Mouse (Mus musculus) liver, embryonic 16.5 days (tissue): ENCODE data around the gene Metrnl. TPM values are rescaled to one million over a fixed set of nuclear protein-coding genes. Genes with fewer than 3 reads are reported as not detected.

Experiments
- ATAC-seq: fragments of 200-750 bp; cut with Nextera tagmentation; 2 replicates; pipeline ENCODE4 v1.8.0; 2017; ENCODE audit warnings: low read depth, mild to moderate bottlenecking, moderate number of reproducible peaks, moderate library complexity
- H3K27ac ChIP-seq: fragments of 300-500 bp; sonication (generic); 2 replicates; pipeline ENCODE4 v1.5.1; 2014; ENCODE audit warnings: mild to moderate bottlenecking, low read length
- H3K27me3 ChIP-seq: fragments of 300-500 bp; sonication (generic); 2 replicates; pipeline ENCODE4 v1.6.1; 2014; ENCODE audit warnings: low read depth, low read length, mixed read lengths; ENCODE audit not compliant: control insufficient read depth, insufficient read depth
- H3K36me3 ChIP-seq: fragments of 300-500 bp; sonication (generic); 2 replicates; pipeline ENCODE4 v1.6.1; 2014; ENCODE audit warnings: mild to moderate bottlenecking; ENCODE audit not compliant: control insufficient read depth, insufficient read depth
- H3K4me1 ChIP-seq: fragments of 300-500 bp; sonication (generic); 2 replicates; pipeline ENCODE4 v1.6.1; 2014; ENCODE audit warnings: low read depth, low read length, mixed read lengths; ENCODE audit not compliant: control insufficient read depth
- H3K4me2 ChIP-seq: fragments of 300-500 bp; sonication (generic); 2 replicates; pipeline ENCODE4 v1.6.1; 2014; ENCODE audit warnings: low read depth, low read length, mixed read lengths
- H3K4me3 ChIP-seq: fragments of 300-500 bp; sonication (generic); 2 replicates; pipeline ENCODE4 v1.5.1; 2014; ENCODE audit warnings: low read depth, mild to moderate bottlenecking, low read length
- H3K9ac ChIP-seq: fragments of 300-500 bp; sonication (generic); 2 replicates; pipeline ENCODE4 v1.6.1; 2014; ENCODE audit warnings: low read depth, low read length
- H3K9me3 ChIP-seq: fragments of 300-500 bp; sonication (generic); replicated peaks from 2 replicates; pipeline ENCODE4 v1.6.1; 2016; ENCODE audit warnings: low read length; ENCODE audit not compliant: control insufficient read depth
- WGBS: fragments of 180-500 bp; shearing (Covaris S2); extraction: QIAGEN DNeasy Blood & Tissue Kit; methylation state at CpG from one replicate; pipeline ENCODE4 v1.1.7; 2014; ENCODE audit not compliant: insufficient replicate concordance; 5-methylcytosine and 5-hydroxymethylcytosine counted together
- polyA plus RNA-seq: library from polyadenylated mRNA; unstranded; fragments of >200 nt; fragmentation: Nextera tagmentation; extraction: Ambion mirVana; gene quantifications from 2 replicates; pipeline ENCODE4 v1.2.1, GENCODE M21; 2015

Metrnl gene
- polyA plus RNA-seq = 4.1 and 4.2 TPM in 2 replicates

DNA sequence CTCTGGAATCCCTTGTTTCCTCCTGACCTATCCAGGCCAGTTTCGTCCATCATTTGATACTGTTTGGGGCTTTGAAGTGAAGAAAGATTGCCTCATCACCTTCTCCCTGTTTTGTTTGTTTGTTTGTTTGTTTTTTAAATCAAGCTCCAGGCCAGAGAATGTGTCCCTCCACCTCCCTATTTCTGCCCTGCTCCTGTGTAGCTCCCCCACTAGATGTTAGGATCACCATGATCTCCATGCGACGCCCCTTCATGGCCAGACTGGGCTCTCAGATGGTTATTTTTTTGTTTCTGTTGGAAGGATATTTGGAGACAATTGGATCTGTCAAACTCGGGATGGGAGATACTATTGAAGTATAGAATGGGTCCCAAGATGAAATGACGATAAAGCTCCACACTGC, at the start of gene Metrnl:
Metrnl (plus strand) TSS at position 301 of the 400 bp plus-strand sequence.
- WGBS = 68% methylated on average over 5 of the region's 5 CpGs
- Histone ChIP-seq H3K4me1 (peaks cover 2% of the 10 kb centered on the region; the same call in 1 of the 2 replicates), H3K27ac (no peak within 1 kb of the TSS), H3K4me3 (peak within 1 kb of the TSS; percentile 64), H3K27me3 (peaks cover 26% of the 10 kb centered on the region), H3K36me3 (no peaks in the 10 kb centered on the region), H3K4me2 (peak within 1 kb of the TSS; percentile 69), H3K9me3 (no peaks in the 10 kb centered on the region), H3K9ac (peak within 1 kb of the TSS; percentile 45)
- ATAC-seq = no peak

- Histone ChIP-seq H3K27me3 (no peaks in the 10 kb centered on the region), H3K9me3 (no peaks in the 10 kb centered on the region), H3K4me3 (no peak overlapping the region), H3K9ac (no peak overlapping the region), H3K4me2 (no peak overlapping the region), H3K27ac (no peak overlapping the region), H3K4me1 (no peaks in the 10 kb centered on the region), H3K36me3 (no peaks in the 10 kb centered on the region)
- 75% methylated on average over 9 of the region's 9 CpGs for WGBS
- no peak for ATAC-seq
Observed at GRCm38 (mm10) chr11:121651556-121651955, 49.8 kb upstream of the Metrnl start.

DNA sequence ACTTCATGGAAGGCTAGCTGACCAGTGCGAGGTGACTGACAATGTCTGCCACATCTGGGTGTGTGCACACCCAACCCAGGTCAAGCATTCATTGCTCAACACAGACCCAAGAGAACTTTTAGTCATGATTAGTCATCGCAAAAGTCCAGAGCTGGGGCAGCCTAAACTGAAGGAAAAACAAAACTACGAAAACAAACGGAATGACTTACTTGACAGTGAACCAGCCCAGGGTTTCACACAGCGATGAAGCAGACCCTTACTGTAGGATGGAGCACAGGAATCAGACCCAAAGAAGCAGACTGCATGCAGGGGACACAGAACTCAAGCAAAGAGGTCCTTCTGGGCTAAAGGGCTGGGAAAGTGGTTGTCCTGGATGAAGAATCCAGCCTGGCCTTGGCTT, 49.4 kb upstream of the Metrnl start:
- H3K27ac ChIP-seq = no peak overlapping the region
- H3K4me2 ChIP-seq = no peak overlapping the region
- H3K4me1 ChIP-seq = no peaks in the 10 kb centered on the region
- no peaks in the 10 kb centered on the region for H3K27me3 ChIP-seq
- no peak overlapping the region for H3K4me3 ChIP-seq
- H3K9me3 ChIP-seq = no peaks in the 10 kb centered on the region
- WGBS = 83% methylated on average over 5 of the region's 5 CpGs
- ATAC-seq = no peak
- no peak overlapping the region for H3K9ac ChIP-seq
- no peaks in the 10 kb centered on the region for H3K36me3 ChIP-seq

DNA sequence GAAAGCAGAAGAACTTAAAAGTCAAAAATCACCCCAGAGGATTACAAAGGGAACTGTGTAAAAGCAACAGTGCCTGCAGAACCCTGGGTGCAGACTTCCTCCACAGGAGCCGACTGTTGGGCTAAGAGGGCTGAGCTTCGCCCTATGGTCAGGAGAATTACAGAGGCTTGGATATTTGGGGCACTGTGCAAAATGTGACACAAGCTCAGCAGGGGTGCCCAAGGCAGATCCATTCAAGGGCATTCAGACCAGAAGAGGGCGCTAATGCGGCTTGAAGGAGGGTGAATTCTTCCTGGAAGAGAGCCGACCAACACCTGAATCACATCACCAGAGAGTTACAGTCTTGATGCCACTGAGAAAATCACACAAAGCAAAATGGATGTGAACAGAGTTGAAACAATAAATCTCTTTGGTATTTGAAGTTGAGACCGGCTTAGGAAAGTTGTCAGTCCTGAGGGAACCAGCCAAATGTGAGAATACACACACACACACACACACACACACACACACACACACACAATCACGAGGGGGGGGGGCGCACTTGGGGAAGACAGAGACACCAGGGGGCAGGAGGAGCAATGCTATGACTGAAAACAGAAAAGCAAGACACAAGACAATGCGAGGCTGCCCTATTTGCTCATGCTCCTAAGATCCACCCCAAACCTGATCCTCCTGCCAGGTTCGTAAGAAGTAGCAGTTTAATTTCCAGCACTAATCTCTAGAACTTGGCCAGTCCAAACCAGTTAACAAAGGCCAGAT, 48.6 kb upstream of the Metrnl start:
- Histone ChIP-seq H3K27me3 (no peaks in the 10 kb centered on the region), H3K36me3 (no peaks in the 10 kb centered on the region), H3K9ac (no peak overlapping the region), H3K27ac (no peak overlapping the region), H3K4me1 (no peaks in the 10 kb centered on the region), H3K4me3 (no peak overlapping the region), H3K9me3 (no peaks in the 10 kb centered on the region), H3K4me2 (no peak overlapping the region)
- ATAC-seq = no peak
- 47% methylated on average over 10 of the region's 10 CpGs for whole genome bisulfite sequencing

DNA sequence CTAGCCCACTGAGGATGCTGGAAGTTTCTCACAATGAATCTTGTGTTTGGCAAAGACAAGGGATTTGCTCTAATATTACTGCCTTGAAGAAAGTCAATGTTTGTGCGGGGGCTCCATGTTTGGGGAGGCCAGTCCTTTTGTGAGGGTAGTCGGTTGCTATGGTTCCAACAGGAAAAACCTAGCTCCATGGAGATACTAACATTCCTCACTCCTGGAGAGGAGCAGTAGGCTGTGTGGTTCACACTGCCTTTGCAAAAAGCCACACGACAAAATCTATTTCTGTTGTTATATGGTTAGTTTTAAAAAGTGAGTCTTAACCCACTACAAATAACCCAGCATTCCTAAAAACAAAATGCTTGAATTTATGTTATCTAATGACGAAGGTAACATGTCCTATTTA, 47.7 kb upstream of the Metrnl start:
- H3K9me3 ChIP-seq = no peaks in the 10 kb centered on the region
- no peak overlapping the region for H3K4me2 ChIP-seq
- H3K9ac ChIP-seq = no peak overlapping the region
- no peak overlapping the region for H3K27ac ChIP-seq
- no peaks in the 10 kb centered on the region for H3K27me3 ChIP-seq
- H3K4me3 ChIP-seq = no peak overlapping the region
- WGBS = 70% methylated on average over 4 of the region's 4 CpGs
- no peaks in the 10 kb centered on the region for H3K36me3 ChIP-seq
- no peak for ATAC-seq
- H3K4me1 ChIP-seq = no peaks in the 10 kb centered on the region

DNA sequence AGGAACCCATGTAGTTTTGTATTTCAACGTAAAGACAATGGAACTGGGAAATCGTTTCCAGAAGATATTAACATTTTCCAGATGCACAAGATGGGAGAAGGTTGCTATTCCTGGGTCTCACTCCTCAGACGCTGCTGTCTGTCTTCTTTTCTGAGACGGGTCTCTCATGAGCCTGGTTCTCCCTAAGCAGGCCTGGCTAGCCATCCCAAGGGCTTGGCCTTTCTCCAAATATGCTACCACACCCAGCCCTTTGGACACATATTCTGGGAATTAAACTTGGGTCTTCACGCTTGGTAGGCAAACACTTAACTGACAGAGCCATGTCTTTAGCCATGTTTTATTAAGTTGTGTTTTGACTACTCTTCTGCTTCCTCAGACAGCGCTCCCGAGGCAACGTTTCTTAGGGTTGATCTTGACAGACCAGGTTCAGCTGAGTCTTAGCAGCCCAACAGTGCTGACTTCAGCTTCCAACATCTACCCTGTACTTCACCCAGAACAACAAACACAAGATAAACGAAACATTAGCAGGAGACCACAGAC, 46.9 kb upstream of the Metrnl start:
- no peaks in the 10 kb centered on the region for H3K36me3 ChIP-seq
- no peak for ATAC-seq
- H3K9me3 ChIP-seq = no peaks in the 10 kb centered on the region
- H3K9ac ChIP-seq = no peak overlapping the region
- H3K4me2 ChIP-seq = no peak overlapping the region
- H3K27me3 ChIP-seq = no peaks in the 10 kb centered on the region
- H3K27ac ChIP-seq = no peak overlapping the region
- H3K4me3 ChIP-seq = no peak overlapping the region
- 71% methylated on average over 9 of the region's 9 CpGs for WGBS
- H3K4me1 ChIP-seq = no peaks in the 10 kb centered on the region

GRCm38 (mm10) chr11:121655166-121655806, 46.1 kb upstream of the Metrnl start:
- no peaks in the 10 kb centered on the region for H3K4me1 ChIP-seq
- WGBS = 33% methylated on average over 6 of the region's 6 CpGs

GRCm38 (mm10) chr11:121655807-121656511, 45.4 kb upstream of the Metrnl start:
- H3K27ac ChIP-seq = no peak overlapping the region

More at GRCm38 (mm10) chr11:121655166-121655806, 46.1 kb upstream of the Metrnl start:
- no peak overlapping the region for H3K27ac ChIP-seq
- no peaks in the 10 kb centered on the region for H3K9me3 ChIP-seq
- H3K36me3 ChIP-seq = no peaks in the 10 kb centered on the region
- ATAC-seq = no peak
- H3K27me3 ChIP-seq = no peaks in the 10 kb centered on the region
- no peak overlapping the region for H3K4me3 ChIP-seq
- no peak overlapping the region for H3K9ac ChIP-seq
- H3K4me2 ChIP-seq = no peak overlapping the region

More at GRCm38 (mm10) chr11:121655807-121656511, 45.4 kb upstream of the Metrnl start:
- H3K4me1 ChIP-seq = no peaks in the 10 kb centered on the region
- H3K36me3 ChIP-seq = no peaks in the 10 kb centered on the region
- H3K27me3 ChIP-seq = no peaks in the 10 kb centered on the region
- H3K4me3 ChIP-seq = no peak overlapping the region
- H3K4me2 ChIP-seq = no peak overlapping the region
- no peak for ATAC-seq
- no peak overlapping the region for H3K9ac ChIP-seq
- WGBS = 52% methylated on average over 6 of the region's 6 CpGs
- no peaks in the 10 kb centered on the region for H3K9me3 ChIP-seq
